Mouse (Mus musculus) liver, adult 2 months (tissue): ENCODE results near the gene Auts2. TPM values are rescaled to one million over a fixed set of nuclear protein-coding genes. Genes with fewer than 3 reads are reported as not detected.

Experiments
- DNase-seq: peaks from one replicate; pipeline ENCODE4 v3.0.0-alpha.2; 2011; ENCODE audit warnings: low read depth, low spot score; ENCODE audit errors: extremely low read depth
- H3K27ac ChIP-seq: fragments of 200-500 bp; replicated peaks from 2 replicates; pipeline ENCODE4 v1.5.1; 2012; ENCODE audit warnings: low read depth, mild to moderate bottlenecking, control low read depth, inconsistent platforms, low read length; ENCODE audit not compliant: insufficient read depth
- H3K27me3 ChIP-seq: fragments of 200-500 bp; 2 replicates; pipeline ENCODE4 v1.6.1; 2012; ENCODE audit warnings: mild to moderate bottlenecking, moderate library complexity, low read length, inconsistent platforms; ENCODE audit not compliant: control insufficient read depth, insufficient read depth
- H3K36me3 ChIP-seq: fragments of 200-500 bp; 2 replicates; pipeline ENCODE4 v1.6.1; 2012; ENCODE audit warnings: low read length, inconsistent platforms; ENCODE audit not compliant: control insufficient read depth, insufficient read depth
- H3K4me1 ChIP-seq: fragments of 200-500 bp; 2 replicates; pipeline ENCODE4 v1.6.1; 2011; ENCODE audit warnings: low read length; ENCODE audit not compliant: control insufficient read depth, insufficient read depth
- H3K4me3 ChIP-seq: fragments of 200-500 bp; 2 replicates; pipeline ENCODE4 v1.5.1; 2011; ENCODE audit warnings: low read depth, mild to moderate bottlenecking, control low read depth, low read length, moderate library complexity; ENCODE audit not compliant: insufficient read depth
- H3K79me2 ChIP-seq: fragments of 200-500 bp; 2 replicates; pipeline ENCODE4 v1.6.1; 2012; ENCODE audit warnings: inconsistent platforms, mild to moderate bottlenecking, low read length, moderate library complexity; ENCODE audit not compliant: control insufficient read depth, insufficient read depth
- H3K9ac ChIP-seq: fragments of 200-500 bp; 2 replicates; pipeline ENCODE4 v1.6.1; 2012; ENCODE audit warnings: low read depth, mild to moderate bottlenecking, control low read depth, inconsistent platforms, low read length
- CTCF ChIP-seq: fragments of 200-500 bp; IDR thresholded peaks from 2 replicates; pipeline ENCODE4 v1.5.1; 2011; ENCODE audit warnings: low read depth, low read length, control low read depth
- POLR2A ChIP-seq: fragments of 200-500 bp; IDR thresholded peaks from 2 replicates; pipeline ENCODE4 v1.6.1; 2011; ENCODE audit warnings: low read length, control low read depth; ENCODE audit not compliant: insufficient read depth; ENCODE audit errors: extremely low read depth
- WGBS: fragments of 180-500 bp; shearing (Covaris S2); methylation state at CpG from one replicate; pipeline ENCODE4 v1.1.7; 2018; 5-methylcytosine and 5-hydroxymethylcytosine counted together
- polyA plus RNA-seq: library from polyadenylated mRNA; depleted of rRNA; stranded (reverse); fragments of >200 nt; gene quantifications from 2 replicates; pipeline ENCODE4 v1.2.3, GENCODE M21; 2012
- total RNA-seq: library from RNA; depleted of rRNA; stranded (reverse); fragments of >200 nt; gene quantifications from 2 replicates; pipeline ENCODE4 v1.2.3, GENCODE M21; 2014

The Auts2 gene
- total and polyA plus RNA-seq, 2 experiments = 0.37 to 0.51 TPM

DNA sequence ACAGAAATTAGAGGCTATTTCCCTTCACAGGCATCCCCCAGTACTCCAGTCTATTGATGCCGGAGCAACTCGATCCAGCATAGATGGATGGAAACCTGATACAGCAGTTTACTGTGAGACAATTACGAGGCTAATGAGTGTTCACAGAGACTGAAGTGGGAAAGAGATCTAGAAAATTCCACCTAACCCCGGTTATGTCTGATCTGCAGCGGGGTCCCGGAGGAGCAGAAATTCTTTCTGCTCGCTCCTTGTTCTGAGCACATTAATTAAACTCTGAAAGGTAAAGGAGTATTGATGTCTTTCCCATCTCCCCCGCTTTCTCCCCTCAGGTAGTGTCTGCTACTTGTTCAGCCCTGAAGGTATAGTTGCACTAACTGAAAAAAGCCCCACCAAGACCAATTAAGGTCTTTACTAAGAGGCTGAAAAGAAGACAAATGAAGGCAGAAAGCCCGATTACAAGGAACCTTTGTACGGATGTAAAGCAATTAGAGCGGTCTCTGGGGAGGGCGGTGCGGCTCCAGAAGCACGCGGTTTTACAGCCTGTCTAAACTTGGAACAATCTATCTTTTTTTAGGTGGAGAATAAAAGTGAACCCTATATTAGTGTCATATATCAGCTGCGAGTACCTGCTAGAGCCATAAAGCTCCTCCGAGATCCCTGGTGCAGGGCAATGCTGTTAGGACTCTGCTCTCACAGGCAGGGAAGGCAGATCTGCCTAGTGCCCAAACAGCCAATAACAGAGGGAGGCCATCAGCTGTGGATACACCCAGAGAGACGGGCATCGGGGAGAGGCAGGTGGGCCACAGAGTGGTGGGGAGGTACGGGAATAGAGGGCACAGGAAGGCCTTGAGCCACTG lies 691.3 kb downstream of the Auts2 start:
- no peak overlapping the region for H3K9ac ChIP-seq
- no peaks in the 10 kb centered on the region for H3K27me3 ChIP-seq
- DNase-seq = no peak
- no peak overlapping the region for H3K27ac ChIP-seq
- WGBS = 95% methylated on average over 20 of the region's 20 CpGs
- H3K36me3 ChIP-seq = no peaks in the 10 kb centered on the region
- no peak for TF ChIP-seq POLR2A
- TF ChIP-seq CTCF = no peak
- H3K4me3 ChIP-seq = no peak overlapping the region
- H3K79me2 ChIP-seq = no peaks in the 10 kb centered on the region
- H3K4me1 ChIP-seq = no peaks in the 10 kb centered on the region

DNA sequence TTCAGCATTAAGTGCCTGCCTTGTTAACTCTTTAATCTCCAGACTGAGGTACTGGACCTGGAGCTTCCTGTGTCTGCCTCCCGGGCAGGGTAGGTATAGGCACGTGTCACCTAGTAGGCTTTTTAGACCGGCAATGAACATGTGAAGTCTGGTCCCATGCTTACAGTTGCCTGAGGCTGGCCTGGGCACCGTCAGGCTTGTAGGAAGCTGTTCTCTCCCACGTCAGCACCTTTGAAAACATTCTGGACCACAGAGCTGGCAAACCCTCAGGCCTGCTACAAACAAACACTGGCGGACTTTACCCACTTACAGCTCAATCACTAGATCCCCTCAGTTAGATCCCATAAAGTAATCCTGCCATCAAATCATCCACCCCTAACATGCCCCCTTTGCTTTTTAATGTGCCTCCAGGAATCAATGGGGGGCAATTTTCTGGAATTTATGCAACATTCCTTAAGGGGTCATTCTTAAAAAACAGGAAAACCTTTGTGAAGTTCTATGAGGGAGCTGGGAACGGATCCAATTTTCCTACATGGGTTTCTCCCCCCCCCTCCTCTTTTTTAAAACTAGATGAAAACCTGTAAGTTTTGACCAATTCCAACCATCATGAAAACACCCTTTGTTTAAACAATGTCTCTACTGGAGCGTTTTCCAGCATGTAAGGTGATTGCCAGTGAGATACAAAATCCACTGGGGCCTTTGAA lies 692.4 kb downstream of the Auts2 start:
- no peaks in the 10 kb centered on the region for H3K36me3 ChIP-seq
- H3K4me3 ChIP-seq = no peak overlapping the region
- no peaks in the 10 kb centered on the region for H3K79me2 ChIP-seq
- H3K9ac ChIP-seq = no peak overlapping the region
- H3K4me1 ChIP-seq = no peaks in the 10 kb centered on the region
- H3K27ac ChIP-seq = no peak overlapping the region
- TF ChIP-seq POLR2A (no peak), CTCF (no peak)
- no peak for DNase-seq
- 60% methylated on average over 8 of the region's 8 CpGs for WGBS
- no peaks in the 10 kb centered on the region for H3K27me3 ChIP-seq

- no peaks in the 10 kb centered on the region for H3K27me3 ChIP-seq
- DNase-seq = no peak
- WGBS = 94% methylated on average over 3 of the region's 3 CpGs
Measured at GRCm38 (mm10) chr5:131849644-131850043, 693.5 kb downstream of the Auts2 start.

GRCm38 (mm10) chr5:131844519-131844800 lies 698.7 kb downstream of the Auts2 start:
- DNase-seq = no peak
- Histone ChIP-seq H3K36me3 (no peaks in the 10 kb centered on the region), H3K27me3 (no peaks in the 10 kb centered on the region), H3K4me3 (no peak overlapping the region), H3K4me1 (no peaks in the 10 kb centered on the region), H3K79me2 (no peaks in the 10 kb centered on the region), H3K9ac (no peak overlapping the region), H3K27ac (no peak overlapping the region)
- no peak for TF ChIP-seq POLR2A
- TF ChIP-seq CTCF = no peak
- WGBS = 57% methylated on average over 9 of the region's 9 CpGs

More at GRCm38 (mm10) chr5:131849644-131850043, 693.5 kb downstream of the Auts2 start:
- TF ChIP-seq POLR2A (no peak), CTCF (no peak)
- H3K36me3 ChIP-seq = no peaks in the 10 kb centered on the region
- no peaks in the 10 kb centered on the region for H3K79me2 ChIP-seq
- H3K4me1 ChIP-seq = no peaks in the 10 kb centered on the region
- no peak overlapping the region for H3K27ac ChIP-seq
- H3K9ac ChIP-seq = no peak overlapping the region
- no peak overlapping the region for H3K4me3 ChIP-seq

DNA sequence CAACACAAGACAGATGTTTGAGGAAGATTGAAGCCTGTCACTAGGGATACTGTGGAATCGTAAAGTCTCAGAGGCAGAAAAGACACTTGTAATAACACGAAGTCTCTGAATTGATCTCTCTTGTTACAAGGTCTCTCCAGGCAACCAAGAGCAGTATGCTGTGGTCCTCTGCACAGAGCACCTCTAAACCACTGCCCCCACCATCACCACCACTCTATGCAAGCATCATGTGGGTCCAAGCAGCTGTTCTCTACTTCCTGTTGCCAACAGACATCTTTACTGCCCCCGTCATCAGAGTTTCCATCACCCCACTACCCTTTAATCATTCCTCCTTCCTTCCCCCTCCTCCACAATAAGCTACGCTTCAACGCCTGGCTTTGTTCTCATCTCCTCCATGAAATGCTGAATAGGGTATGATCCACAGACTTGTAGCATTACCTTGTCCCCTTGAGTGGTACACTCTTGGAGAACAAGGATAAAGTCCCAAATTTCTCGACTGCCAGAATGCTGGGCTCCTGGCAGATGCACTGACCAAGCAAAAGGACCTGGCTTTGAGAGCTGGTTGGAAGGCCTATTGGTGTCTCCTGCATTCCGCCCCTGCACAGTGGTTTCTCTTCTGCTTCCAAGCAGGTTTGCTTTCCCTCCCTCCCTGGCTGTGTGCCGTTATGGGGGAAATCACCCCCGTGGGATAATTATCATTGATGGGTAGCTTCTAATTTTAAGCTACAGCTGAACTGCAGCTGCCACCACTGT lies 699.2 kb downstream of the Auts2 start:
- no peak for DNase-seq
- H3K36me3 ChIP-seq = no peaks in the 10 kb centered on the region
- no peak overlapping the region for H3K4me3 ChIP-seq
- H3K4me1 ChIP-seq = no peaks in the 10 kb centered on the region
- 73% methylated on average over 9 of the region's 9 CpGs for WGBS
- H3K79me2 ChIP-seq = no peaks in the 10 kb centered on the region
- no peak overlapping the region for H3K27ac ChIP-seq
- no peak for TF ChIP-seq CTCF
- no peak for TF ChIP-seq POLR2A
- H3K27me3 ChIP-seq = no peaks in the 10 kb centered on the region
- no peak overlapping the region for H3K9ac ChIP-seq
